Mouse (Mus musculus): ENCODE results near the gene Zup1. TPM values are rescaled to one million over a fixed set of nuclear protein-coding genes. Genes with fewer than 3 reads are reported as not detected.

The Zup1 gene
- total and polyA plus RNA-seq, 3 experiments: 12.2 to 21.7 (median 14.3) TPM

DNA sequence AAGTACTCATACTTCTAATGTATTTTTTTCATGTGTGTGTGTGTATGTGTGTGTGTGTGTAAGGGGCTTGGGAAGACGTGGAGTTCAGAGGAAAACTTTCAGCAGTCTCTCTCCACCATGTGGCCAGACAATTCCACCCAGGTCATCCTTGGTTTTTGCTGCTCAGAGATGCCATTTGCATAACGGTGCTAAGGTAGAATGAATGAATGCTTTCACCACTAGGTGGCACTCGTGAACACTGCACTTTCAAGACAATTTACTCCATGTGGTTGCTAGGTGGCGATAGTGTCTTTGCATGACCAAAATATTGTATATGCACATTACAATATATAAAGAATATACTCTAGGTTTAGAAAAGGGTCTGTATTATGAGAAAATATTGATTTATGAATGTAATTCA is 35.7 kb upstream of the Zup1 start:
- Histone ChIP-seq H3K27ac (ENCODE audit: insufficient read depth, low read depth) (no peak overlapping the region), H3K9me3 (replicated peaks; ENCODE audit: low read length) (no peaks in the 10 kb centered on the region), H3K79me2 (replicated peaks; ENCODE audit: control insufficient read depth, extremely low read depth, insufficient read depth, poor library complexity, severe bottlenecking) (no peaks in the 10 kb centered on the region), H3K9ac (ENCODE audit: insufficient read depth, low read depth) (no peak overlapping the region), H3K36me3 (replicated peaks in 1 of 2; ENCODE audit: control insufficient read depth in 1 of 2, insufficient read depth in 1 of 2, low read length in 1 of 2) (peaks cover 8 to 18% of the 10 kb centered on the region in 2 experiments), H3K4me2 (ENCODE audit: insufficient read depth, low read depth, poor library complexity, severe bottlenecking) (no peak overlapping the region), H3K4me1 (ENCODE audit: control insufficient read depth in 1 of 2, insufficient read depth in 2 of 2) (peaks cover 0 to 9% of the 10 kb centered on the region in 2 experiments; a peak in 2 of 4 replicates), H3K4me3 (replicated peaks in 1 of 3; ENCODE audit: low read depth in 2 of 3, low read length in 2 of 3, poor library complexity in 1 of 3) (no peak overlapping the region), H3K27me3 (replicated peaks) (no peaks in the 10 kb centered on the region)
- in situ Hi-C loops (cut with MboI; ENCODE audit: low pct_ligation_motif_present, low pct_unique_long_range_greater_than_20kb, low sequenced_read_pairs): no loop called here
- dilution Hi-C loops (cut with MboI; ENCODE audit: extremely low pct_ligation_motif_present, extremely low pct_unique_long_range_greater_than_20kb, low sequenced_read_pairs): no loop called here
- DNase-seq (ENCODE audit: extremely low read depth): peak; percentile 91
- TF ChIP-seq ZC3H11A (IDR thresholded peaks at IDR 0.05; ENCODE audit: low read depth, low read length): 0 out of 2 replicates have a peak, but pooled peaks have one; percentile 27
- TF ChIP-seq EP300 (IDR thresholded peaks at IDR 0.05; ENCODE audit: low read length): 0 out of 2 replicates have a peak, but pooled peaks have one; percentile 13
- TF ChIP-seq JUND (conservative IDR thresholded peaks at IDR 0.05; ENCODE audit: low read depth, low read length): peak; percentile 72
- TF ChIP-seq ETS1 (conservative IDR thresholded peaks at IDR 0.05; ENCODE audit: low read depth, low read length): no peak
- TF ChIP-seq TCF12 (IDR thresholded peaks at IDR 0.05; ENCODE audit: low read depth, low read length): no peak
- TF ChIP-seq IRF4 (IDR thresholded peaks at IDR 0.05; ENCODE audit: low read depth, low read length): peak; percentile 14; the same call in 1 of the 2 replicates
- TF ChIP-seq POLR2A (IDR thresholded peaks at IDR 0.05; ENCODE audit: low read depth, low read length): no peak
- TF ChIP-seq MEF2A (IDR thresholded peaks at IDR 0.05; ENCODE audit: borderline replicate concordance, low read depth, low read length): 0 out of 2 replicates have a peak, but pooled peaks have one; percentile 33
- no peak for TF ChIP-seq ELF1 (IDR thresholded peaks at IDR 0.05; ENCODE audit: low read depth, low read length)
- TF ChIP-seq BHLHE40 (IDR thresholded peaks at IDR 0.05; ENCODE audit: low read depth, low read length): 0 out of 2 replicates have a peak, but pooled peaks have one; percentile 21
- no peak for TF ChIP-seq ZNF384 (IDR thresholded peaks at IDR 0.05; ENCODE audit: low read depth, low read length)
- TF ChIP-seq SIN3A (IDR thresholded peaks at IDR 0.05; ENCODE audit: low read length): peak; percentile 57; the same call in 1 of the 2 replicates
- TF ChIP-seq NRF1 (IDR thresholded peaks at IDR 0.05; ENCODE audit: low read depth, low read length): peak; percentile 29; the same call in 1 of the 2 replicates
- peak; percentile 97 to 100 for TF ChIP-seq CTCF (conservative IDR thresholded peaks at IDR 0.05 in 1 of 2, IDR thresholded peaks at IDR 0.05 in 1 of 2; ENCODE audit: low read depth in 2 of 2, low read length in 2 of 2)
- peak; percentile 94 for TF ChIP-seq MYC (IDR thresholded peaks at IDR 0.05; ENCODE audit: low read depth, low read length)
- no peak for TF ChIP-seq MAFK (IDR thresholded peaks at IDR 0.05; ENCODE audit: insufficient replicate concordance, low read length)
- 0 out of 2 replicates have a peak, but pooled peaks have one; percentile 23 for TF ChIP-seq MAZ (IDR thresholded peaks at IDR 0.05; ENCODE audit: low read depth, low read length)
- TF ChIP-seq KAT2A (IDR thresholded peaks at IDR 0.05; ENCODE audit: insufficient replicate concordance, low read length): no peak
- no peak for TF ChIP-seq PAX5 (IDR thresholded peaks at IDR 0.05; ENCODE audit: low read length)
- peak; percentile 73 for TF ChIP-seq RAD21 (IDR thresholded peaks at IDR 0.05; ENCODE audit: low read depth, low read length)
- no peak for TF ChIP-seq ZMIZ1 (IDR thresholded peaks at IDR 0.05; ENCODE audit: low read depth, low read length)
- peak; percentile 38; the same call in 1 of the 2 replicates for TF ChIP-seq HCFC1 (IDR thresholded peaks at IDR 0.05; ENCODE audit: low read depth, low read length)
- TF ChIP-seq UBTF (IDR thresholded peaks at IDR 0.05; ENCODE audit: low read depth, low read length): no peak
- TF ChIP-seq RCOR1 (conservative IDR thresholded peaks at IDR 0.05; ENCODE audit: low read depth, low read length): no peak
- no peak for TF ChIP-seq CHD1 (IDR thresholded peaks at IDR 0.05; ENCODE audit: low read depth, low read length)
- peak; percentile 72 for TF ChIP-seq SMC3 (IDR thresholded peaks at IDR 0.05; ENCODE audit: low read depth, low read length)
- TF ChIP-seq TBP (conservative IDR thresholded peaks at IDR 0.05; ENCODE audit: low read depth, low read length): no peak
- no peak for TF ChIP-seq GABPA (IDR thresholded peaks at IDR 0.05; ENCODE audit: insufficient replicate concordance, low read depth, low read length)
- TF ChIP-seq MAX (IDR thresholded peaks at IDR 0.05; ENCODE audit: low read length): peak; percentile 90
- TF ChIP-seq NELFE (IDR thresholded peaks at IDR 0.05; ENCODE audit: low read depth, low read length): peak; percentile 82; the same call in 1 of the 2 replicates
